Mouse (Mus musculus) erythroblast, adult 5-6 weeks (primary cell): Measurements from ENCODE around the gene Hs3st2. TPM values are rescaled to one million over a fixed set of nuclear protein-coding genes. Genes with fewer than 3 reads are reported as not detected.

Experiments
- ATAC-seq: replicated peaks from 2 replicates; pipeline ENCODE4 v1.8.0; 2016; ENCODE audit warnings: moderate number of reproducible peaks, mild to moderate bottlenecking, moderate TSS enrichment, inconsistent platforms; ENCODE audit not compliant: poor library complexity, low FRiP score, severe bottlenecking
- total RNA-seq, 2 experiments: library from RNA; stranded (forward) in 1 of 2; stranded (reverse) in 1 of 2; fragments of 150-400 nt in 1 of 2; fragments of 200-764, 138-1000 nt in 1 of 2; gene quantifications; 2 replicates each; pipeline versions ENCODE4 v1.2.3 to v1.2.4; 2015 to 2017; ENCODE audit warnings: low replicate concordance in 2 of 2

The Hs3st2 gene
- total RNA-seq, 2 experiments from 2014 or later = not detected

GRCm38 (mm10) chr7:121534386-121534785, 142.7 kb downstream of the Hs3st2 start:
- no peak for ATAC-seq

GRCm38 (mm10) chr7:121535987-121536386, 144.3 kb downstream of the Hs3st2 start:
- ATAC-seq = no peak

GRCm38 (mm10) chr7:121539405-121540275, 148.0 kb downstream of the Hs3st2 start:
- no peak for ATAC-seq

GRCm38 (mm10) chr7:121542458-121542857, 150.8 kb downstream of the Hs3st2 start:
- no peak for ATAC-seq

GRCm38 (mm10) chr7:121549329-121550022, 157.8 kb downstream of the Hs3st2 start:
- no peak for ATAC-seq
